Mouse (Mus musculus) cerebellum, adult 2 months (tissue): Measurements from ENCODE around the gene Ugt1a7c.

Experiments used
- CTCF ChIP-seq: fragments of 200-500 bp; IDR thresholded peaks from 2 replicates; pipeline ENCODE4 v1.5.1; 2011; ENCODE audit warnings: low read depth, mild to moderate bottlenecking, control low read depth, low read length, moderate library complexity, borderline replicate concordance; ENCODE audit not compliant: insufficient read depth
- POLR2A ChIP-seq: fragments of 200-500 bp; IDR thresholded peaks from 2 replicates; pipeline ENCODE4 v1.6.1; 2011; ENCODE audit warnings: low read length, control low read depth, borderline replicate concordance; ENCODE audit not compliant: insufficient read depth

- TF ChIP-seq POLR2A, result no peak
- TF ChIP-seq CTCF, result no peak
Observed at GRCm38 (mm10) chr1:88214462-88214952, 119.6 kb downstream of the Ugt1a7c start.
